ENCODE assay signal across 8 mouse cellular contexts in genomic region chr7:80803173-80803872, GRCm38 (mm10). TPM values are rescaled to one million over a fixed set of nuclear protein-coding genes. Genes with fewer than 3 reads are reported as not detected.
DNase-seq lines count a peak whose midpoint lies in the region; ATAC-seq lines count a peak whose summit lies in the region.

No protein-coding gene starts in this region.

- H3K4me3 ChIP-seq in hindbrain, embryonic 15.5 days = peak overlapping the region; percentile 95

- DNase-seq in cerebellum, postnatal 4 days (ENCODE audit: low spot score in 2 of 2) = peak; percentile 67 to 95
- peak; percentile 86 to 88 for DNase-seq in frontal cortex, postnatal 36 days (ENCODE audit: low spot score in 2 of 2)
- peak; percentile 91 for DNase-seq in left cerebral cortex, adult 11 months (ENCODE audit: low spot score)
- DNase-seq in lung, postnatal 36 days = peak; percentile 97
- DNase-seq in retina, postnatal 7 days (ENCODE audit: low read depth, low spot score) = peak; percentile 92
- DNase-seq in urinary bladder, adult 2 months (ENCODE audit: low spot score) = peak; percentile 85

- peak overlapping the region; percentile 82 for H3K4me2 ChIP-seq in hindbrain, embryonic 15.5 days

- 2% methylated on average over 47 of the region's 47 CpGs for WGBS in hindbrain, embryonic 15.5 days

- peak overlapping the region; percentile 82 for H3K27ac ChIP-seq in hindbrain, embryonic 15.5 days (replicated peaks)

- peak; percentile 93 for ATAC-seq in activated CD4-positive, CD25-positive, alpha-beta regulatory T cell, adult 4 months
- peak; percentile 98 for ATAC-seq in hindbrain, embryonic 15.5 days (ENCODE audit: low FRiP score, low read depth)

- peaks cover 12% of the 10 kb centered on the region for H3K4me1 ChIP-seq in hindbrain, embryonic 15.5 days (replicated peaks)

- no peaks in the 10 kb centered on the region for H3K27me3 ChIP-seq in hindbrain, embryonic 15.5 days

- no peaks in the 10 kb centered on the region for H3K9me3 ChIP-seq in hindbrain, embryonic 15.5 days

- peak overlapping the region; percentile 93 for H3K9ac ChIP-seq in hindbrain, embryonic 15.5 days

- peaks cover 12% of the 10 kb centered on the region for H3K36me3 ChIP-seq in hindbrain, embryonic 15.5 days

RNA-seq across cellular contexts. Expression of gene Iqgap1, which starts 22.5 kb away (rescaled TPM):
- polyA plus RNA-seq in activated CD4-positive, CD25-positive, alpha-beta regulatory T cell, adult 4 months (2017; shearing (Covaris generic)) = 100 to 1,000 TPM; 203 to 267 TPM
- 20.2 and 22.7 TPM in 2 replicates for polyA plus RNA-seq in hindbrain, embryonic 15.5 days (2015; fragmentation: Nextera tagmentation; extraction: Ambion mirVana)
- 51.7 and 64.7 TPM in 2 replicates for polyA plus RNA-seq in urinary bladder, adult 2 months (2012; rRNA removed)

RNA-seq across cellular contexts. Expression of gene Zscan2, which starts 57.4 kb away (rescaled TPM):
- polyA plus RNA-seq in activated CD4-positive, CD25-positive, alpha-beta regulatory T cell, adult 4 months (2017; shearing (Covaris generic)) = 1 to 10 TPM; 3.0 to 3.3 TPM
- polyA plus RNA-seq in hindbrain, embryonic 15.5 days (2015; fragmentation: Nextera tagmentation; extraction: Ambion mirVana) = 3.7 and 4.4 TPM in 2 replicates
- 6.7 and 7.5 TPM in 2 replicates for polyA plus RNA-seq in urinary bladder, adult 2 months (2012; rRNA removed)

Comparison
In these comparisons a context has a peak if more than half of its experiments do, and no peak if none do; other contexts are left out.
1. Peak in every context shown above with its lines: DNase-seq, ATAC-seq, H3K4me3 ChIP-seq and H3K27ac ChIP-seq.